In the genomic region with DNA sequence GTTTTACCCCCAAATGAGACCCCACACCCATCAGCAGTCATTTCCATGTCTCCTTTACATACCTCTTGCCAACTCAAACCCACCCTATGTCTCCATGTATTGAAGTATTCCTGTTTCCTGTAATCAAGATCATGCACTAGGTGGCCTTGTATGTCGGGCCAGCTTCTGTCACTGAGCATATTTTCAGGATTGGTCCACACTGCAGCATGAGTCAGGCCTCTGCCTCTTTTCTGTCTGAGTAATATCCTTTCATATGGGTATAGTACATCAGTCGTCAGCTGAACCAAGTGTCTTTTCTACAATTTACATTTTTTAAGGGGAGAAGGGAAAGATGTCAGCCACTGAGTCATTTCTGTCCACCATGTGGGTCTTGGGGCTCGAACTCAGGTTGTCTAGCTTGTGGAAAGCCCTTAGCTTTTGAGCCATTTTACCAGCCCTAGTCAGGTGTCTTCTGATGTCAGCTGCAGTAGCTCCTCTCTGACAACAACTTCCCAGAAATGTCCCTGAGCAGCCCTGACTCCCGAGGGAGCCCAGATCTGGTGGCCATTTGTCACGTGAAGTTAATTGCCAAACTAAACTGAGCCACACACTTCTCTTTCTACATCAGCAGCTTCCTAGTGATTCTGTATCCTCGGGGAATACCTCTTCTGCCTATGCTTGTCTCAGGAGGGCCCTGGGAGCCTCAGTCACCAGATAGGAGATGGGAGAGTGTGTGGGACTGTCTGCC, we compare ENCODE assay signal across 17 mouse cellular contexts.
"Had no signal": no experiment of that assay in that cellular context is flagged by ENCODE, and none has a peak within 500 bp of the region (broad histone marks: within the 10 kb centered on the region; RNA-seq: fewer than 3 reads in every experiment).

No protein-coding gene starts in this region.

- H3K9me3 ChIP-seq: kidney, embryonic 15.5 days; limb, embryonic 10.5 days; limb, embryonic 13.5 days; liver, embryonic 13.5 days had no signal

- H3K36me3 ChIP-seq: kidney, embryonic 15.5 days; limb, embryonic 10.5 days; limb, embryonic 13.5 days; liver, embryonic 13.5 days had no signal

- H3K27me3 ChIP-seq: liver, embryonic 13.5 days had no signal

- H3K4me1 ChIP-seq: liver, embryonic 13.5 days had no signal

- H3K27ac ChIP-seq: kidney, embryonic 15.5 days; limb, embryonic 10.5 days; limb, embryonic 13.5 days; liver, embryonic 13.5 days; stomach, postnatal 0 days had no signal

- H3K4me3 ChIP-seq: kidney, embryonic 15.5 days; limb, embryonic 10.5 days; limb, embryonic 13.5 days; liver, embryonic 13.5 days had no signal

- DNase-seq: kidney, adult 8-10 months; kidney, postnatal 10 days; kidney, postnatal 36 days; liver; liver, embryonic 13.5 days; lung, adult 2 months; lung, postnatal 4 days; midbrain, embryonic 14.5 days; right cerebral cortex, adult 18-20 months; right cerebral cortex, postnatal 14 days; right cerebral cortex, postnatal 4 days; thymus, postnatal 36 days had no signal

- H3K9ac ChIP-seq: kidney, embryonic 15.5 days; limb, embryonic 13.5 days; liver, embryonic 13.5 days had no signal

- H3K4me2 ChIP-seq: kidney, embryonic 15.5 days; limb, embryonic 13.5 days; liver, embryonic 13.5 days; midbrain, embryonic 11.5 days had no signal
